Mouse (Mus musculus) skeletal muscle tissue, adult 2 months (tissue): Measurements from ENCODE around the gene Ush2a.

ENCODE experiments used
- DNase-seq: peaks from one replicate; pipeline ENCODE4 v3.0.0-alpha.2; 2012; ENCODE audit warnings: low read depth, low spot score

The Ush2a gene

DNA sequence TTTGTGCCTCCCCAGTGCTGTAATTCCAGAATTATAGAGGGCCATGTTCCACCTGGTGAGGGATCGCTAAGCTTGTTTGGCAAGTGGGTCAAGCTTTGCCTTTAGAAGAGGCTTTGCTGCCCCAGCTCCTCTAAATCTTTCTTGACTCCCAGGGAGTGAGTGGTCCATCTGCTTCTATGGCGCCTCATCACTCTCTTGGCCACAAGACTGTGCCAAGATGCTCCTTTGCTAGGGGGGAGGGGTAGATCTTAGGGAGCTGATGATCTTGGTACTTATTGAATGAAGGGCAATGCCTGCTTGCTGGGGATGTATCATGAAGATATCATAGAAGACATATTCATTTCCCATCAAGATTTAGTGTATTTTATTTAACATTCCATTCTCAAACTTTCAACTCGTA, 279.7 kb downstream of the Ush2a start:
- DNase-seq, result no peak

DNA sequence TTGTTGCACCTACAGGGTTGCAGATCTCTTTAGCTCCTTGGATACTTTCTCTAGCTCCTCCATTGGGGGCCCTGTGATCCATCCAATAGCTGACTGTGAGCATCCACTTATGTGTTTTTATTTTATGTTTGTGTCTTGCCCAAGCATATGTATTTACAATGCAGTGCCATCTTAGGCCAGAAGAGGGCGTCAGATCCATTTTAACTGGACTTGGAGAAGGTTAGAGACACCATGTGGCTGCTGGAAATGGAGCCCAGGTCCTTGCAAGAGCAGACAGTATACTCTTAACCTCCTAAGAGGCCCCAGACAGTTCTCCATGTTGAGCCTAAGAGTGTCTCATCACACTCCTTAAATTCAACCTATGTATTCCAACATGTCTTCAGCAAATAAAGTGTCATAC, 281.5 kb downstream of the Ush2a start:
- no peak for DNase-seq

- no peak for DNase-seq
Observed at GRCm38 (mm10) chr1:188549686-188550085, 287.9 kb downstream of the Ush2a start.

- no peak for DNase-seq
Observed at GRCm38 (mm10) chr1:188551802-188552201, 290.0 kb downstream of the Ush2a start.

DNA sequence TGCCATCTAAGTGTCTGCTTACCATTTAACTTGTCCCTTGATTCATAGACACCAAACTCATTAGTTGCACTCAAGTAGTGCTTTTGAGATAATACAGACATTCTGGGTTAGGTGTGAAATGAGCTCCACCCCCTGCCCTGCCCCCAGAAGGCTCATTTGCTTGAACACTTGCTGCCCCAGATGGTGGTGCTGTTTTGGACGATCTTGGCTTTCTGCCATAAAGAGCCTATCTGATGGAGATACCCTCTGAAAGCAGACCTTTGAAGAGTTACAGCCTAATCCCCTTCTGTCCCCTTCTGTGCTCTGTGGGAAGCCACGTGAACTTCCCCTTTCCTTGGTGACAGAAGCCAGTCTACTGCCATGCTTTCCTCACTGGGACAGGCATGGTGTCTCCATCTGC, 297.1 kb downstream of the Ush2a start:
- no peak for DNase-seq

GRCm38 (mm10) chr1:188566229-188566628, 304.4 kb downstream of the Ush2a start:
- DNase-seq, result no peak

DNA sequence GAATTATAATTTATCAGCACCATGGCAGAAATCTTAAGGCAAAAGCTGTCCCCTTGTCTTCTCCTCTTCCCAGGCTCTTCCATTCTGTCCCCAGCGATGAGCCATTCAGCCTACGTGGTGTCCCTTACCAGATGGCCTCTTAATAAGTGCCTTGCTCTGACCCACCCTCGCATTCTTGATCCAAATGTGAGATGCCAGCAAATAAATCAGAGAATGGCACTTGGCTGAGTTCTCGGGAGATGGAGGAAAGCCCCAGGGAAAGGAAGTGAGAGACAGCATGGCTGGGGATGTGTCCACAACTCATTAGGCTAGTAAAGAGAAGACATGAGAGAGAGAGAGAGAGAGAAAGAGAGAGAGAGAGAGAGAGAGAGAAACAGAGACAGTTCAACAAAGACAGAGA, 305.7 kb downstream of the Ush2a start:
- DNase-seq, result no peak

DNA sequence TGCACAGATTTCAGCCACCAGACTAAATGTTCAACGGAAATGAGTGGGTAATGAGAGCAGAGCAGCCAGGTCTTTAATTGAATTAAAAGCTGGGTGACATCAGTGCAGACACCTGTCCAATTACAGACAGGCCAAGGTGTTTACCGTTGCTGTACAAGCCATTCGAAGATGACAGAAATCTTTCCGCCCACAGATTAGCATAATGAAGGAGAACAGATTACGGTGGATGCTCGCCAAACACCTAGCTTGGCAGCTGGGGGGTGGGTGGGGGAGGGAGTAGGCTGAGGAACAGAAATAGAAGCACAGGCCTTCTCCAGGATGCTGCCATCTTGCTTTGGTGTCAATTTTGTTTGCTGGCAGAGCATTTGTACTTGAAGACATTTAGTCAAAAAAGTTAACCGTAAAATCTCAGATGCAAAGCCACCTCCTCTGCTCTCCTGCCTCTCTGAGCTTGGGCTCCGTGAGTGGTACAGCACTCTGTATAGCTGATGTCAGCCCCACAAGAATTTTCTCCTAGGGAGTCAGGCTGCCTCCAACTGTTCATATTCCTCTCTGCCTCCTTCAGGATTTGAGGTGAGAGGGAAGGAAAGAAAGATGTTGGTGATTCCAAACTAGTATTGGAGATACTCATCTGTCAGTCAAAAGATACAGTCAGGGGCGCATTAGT, 306.6 kb downstream of the Ush2a start:
- no peak for DNase-seq

- no peak for DNase-seq
Observed at GRCm38 (mm10) chr1:188576246-188576747, 314.5 kb downstream of the Ush2a start.

DNA sequence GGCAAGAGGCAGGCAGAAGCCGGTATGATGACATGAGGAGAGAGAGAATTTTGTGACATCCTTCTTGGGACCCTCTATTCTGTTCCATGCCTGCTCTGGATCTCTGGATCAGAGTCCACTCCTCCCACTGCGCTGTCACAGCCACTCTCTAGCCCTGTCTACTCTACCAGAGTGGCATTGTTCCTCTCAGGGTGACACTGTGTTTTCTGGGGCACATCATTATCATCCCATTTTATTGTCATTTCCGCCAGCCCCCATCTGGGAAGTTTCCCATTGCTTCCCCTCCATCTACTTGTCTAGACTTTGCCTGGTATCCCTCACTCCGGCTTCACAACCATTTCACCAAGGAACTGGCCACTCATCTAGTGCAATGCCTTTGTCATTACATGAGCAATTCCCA, 315.6 kb downstream of the Ush2a start:
- no peak for DNase-seq

DNA sequence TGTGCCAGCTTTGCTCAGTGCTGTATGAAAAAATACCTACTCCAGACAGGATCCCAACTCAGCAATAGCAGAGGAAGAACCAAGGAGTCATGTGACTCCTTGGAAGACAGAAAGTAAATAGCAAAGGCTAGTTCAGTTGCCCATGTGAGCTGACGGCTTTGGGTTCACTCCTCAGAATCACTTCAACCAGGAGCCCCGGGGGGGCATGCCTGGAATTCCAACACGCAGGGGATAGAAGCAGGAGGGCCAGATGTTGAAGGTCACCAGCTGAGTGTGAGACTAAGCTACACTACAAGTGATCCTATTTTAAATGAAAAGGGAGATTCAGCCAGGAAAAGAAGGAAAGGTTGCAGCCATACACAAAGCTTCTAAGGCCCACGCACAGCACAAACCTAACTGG, 319.3 kb downstream of the Ush2a start:
- no peak for DNase-seq

DNA sequence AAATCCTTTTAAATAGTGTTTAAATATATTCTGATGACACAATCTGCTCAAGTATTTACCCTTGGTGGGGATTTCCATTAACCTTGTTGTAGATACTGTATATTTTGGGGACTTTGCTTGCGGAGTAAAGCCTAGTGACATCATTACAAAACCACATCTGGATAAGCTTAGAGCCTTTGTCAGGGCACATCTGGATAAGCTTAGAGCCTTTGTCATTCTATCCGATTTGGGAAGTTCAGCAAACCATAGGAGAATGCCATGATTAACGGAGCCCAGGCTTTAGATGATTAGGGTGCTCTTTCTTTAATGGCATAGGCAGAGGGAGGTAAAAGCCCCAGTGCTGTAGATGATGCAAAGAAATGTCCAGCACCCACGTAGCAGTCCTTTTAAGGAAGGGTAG, 333.4 kb downstream of the Ush2a start:
- no peak for DNase-seq

GRCm38 (mm10) chr1:188598052-188598451, 336.2 kb downstream of the Ush2a start:
- no peak for DNase-seq

DNA sequence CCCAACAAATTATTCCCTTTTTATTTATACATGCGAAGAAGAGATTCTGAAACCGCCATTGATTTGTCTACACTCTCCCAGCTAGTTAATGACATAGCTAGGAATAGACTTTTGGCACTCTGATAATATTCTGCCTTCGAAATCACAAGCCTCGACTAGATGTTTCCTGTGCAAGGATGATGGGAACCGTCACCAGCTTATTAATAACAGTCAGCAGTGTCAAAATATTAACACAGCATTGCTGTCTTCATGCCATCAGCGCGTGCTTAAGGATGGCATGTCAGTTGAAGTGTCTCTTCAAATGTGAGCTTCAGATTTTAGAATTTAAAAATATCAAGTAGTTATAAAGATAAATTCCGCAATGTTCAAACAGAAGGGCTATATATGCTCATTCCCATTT, 337.3 kb downstream of the Ush2a start:
- no peak for DNase-seq

DNA sequence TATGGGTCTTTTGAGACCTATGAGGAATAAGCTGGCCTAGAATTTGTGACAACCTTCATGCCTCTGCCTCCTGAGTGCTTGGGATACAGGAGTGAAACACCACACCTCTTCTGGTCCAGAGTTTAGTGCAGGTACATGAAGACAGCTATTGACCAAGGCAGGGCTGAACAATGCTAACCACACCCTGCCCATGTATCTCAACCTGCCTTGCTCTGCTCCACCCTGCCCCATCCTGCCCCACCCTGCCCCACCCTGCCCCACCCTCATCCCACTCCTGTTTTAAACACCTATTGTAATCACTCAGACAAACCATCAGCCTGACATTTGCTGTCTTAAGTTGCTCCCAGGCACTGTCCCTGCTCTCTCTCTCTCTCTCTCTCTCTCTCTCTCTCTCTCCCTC, 344.6 kb downstream of the Ush2a start:
- no peak for DNase-seq

GRCm38 (mm10) chr1:188616547-188616946, 354.7 kb downstream of the Ush2a start:
- DNase-seq, result no peak

DNA sequence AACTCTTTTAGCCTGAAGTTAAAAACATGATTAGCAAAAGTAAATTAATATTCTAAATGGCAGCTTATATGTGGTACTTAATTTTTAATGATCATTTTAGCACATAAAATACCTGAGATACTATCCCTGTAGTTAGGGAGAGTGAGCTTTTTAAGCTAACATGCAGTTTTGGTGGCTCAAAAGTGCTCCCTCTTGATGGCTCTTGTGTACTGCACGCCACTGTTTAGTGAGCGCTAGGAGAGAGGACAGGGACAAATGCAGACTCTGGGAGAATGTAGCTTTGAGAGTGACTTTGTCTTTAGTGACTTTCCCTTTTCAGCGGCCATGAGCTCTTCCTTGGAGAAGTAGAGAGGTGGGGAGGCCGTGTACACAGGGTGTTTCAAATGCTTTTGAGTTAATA, 371.9 kb downstream of the Ush2a start:
- no peak for DNase-seq

GRCm38 (mm10) chr1:188639666-188640065, 377.8 kb downstream of the Ush2a start:
- DNase-seq, result no peak

- no peak for DNase-seq
Observed at GRCm38 (mm10) chr1:188643156-188643555, 381.3 kb downstream of the Ush2a start.

DNA sequence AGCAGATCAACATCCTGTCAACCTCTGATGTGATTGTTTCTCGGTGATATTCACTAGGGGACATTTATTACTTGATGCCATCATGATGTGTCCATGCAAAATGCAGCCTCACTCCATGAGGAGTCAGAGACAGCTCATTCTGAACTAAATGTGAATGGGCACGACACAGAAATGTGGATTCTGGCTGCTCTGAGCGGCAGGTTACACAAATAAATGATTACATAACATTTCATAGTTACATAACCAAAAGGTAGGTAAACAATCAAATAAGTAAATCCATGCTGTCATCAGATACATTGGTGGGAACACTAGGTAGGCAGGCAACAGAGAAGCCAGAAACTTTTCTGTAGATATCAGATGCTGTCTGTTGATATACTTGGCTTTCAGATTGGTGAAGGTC, 391.2 kb downstream of the Ush2a start:
- no peak for DNase-seq

- no peak for DNase-seq
Observed at GRCm38 (mm10) chr1:188656121-188656520, 394.3 kb downstream of the Ush2a start.

DNA sequence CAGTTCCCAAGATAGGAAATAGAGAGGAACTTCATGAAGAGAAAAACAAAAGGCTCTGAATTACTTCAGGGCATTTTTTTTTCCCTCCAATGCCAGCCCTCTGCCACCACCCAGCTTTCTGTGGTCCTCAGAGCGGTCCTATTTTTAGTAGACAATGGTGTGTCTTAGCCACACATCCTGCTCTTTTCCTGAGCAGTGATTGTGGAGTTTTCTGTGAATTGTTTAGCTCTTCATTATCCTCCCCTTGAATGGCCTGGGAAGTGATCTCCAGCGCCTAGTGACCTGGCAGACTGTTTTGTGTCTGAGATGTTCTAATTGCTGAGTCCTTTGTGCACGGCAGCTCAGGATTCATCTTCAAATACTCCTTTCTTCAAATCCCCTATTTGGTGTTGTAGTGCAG, 397.3 kb downstream of the Ush2a start:
- DNase-seq, result no peak

DNA sequence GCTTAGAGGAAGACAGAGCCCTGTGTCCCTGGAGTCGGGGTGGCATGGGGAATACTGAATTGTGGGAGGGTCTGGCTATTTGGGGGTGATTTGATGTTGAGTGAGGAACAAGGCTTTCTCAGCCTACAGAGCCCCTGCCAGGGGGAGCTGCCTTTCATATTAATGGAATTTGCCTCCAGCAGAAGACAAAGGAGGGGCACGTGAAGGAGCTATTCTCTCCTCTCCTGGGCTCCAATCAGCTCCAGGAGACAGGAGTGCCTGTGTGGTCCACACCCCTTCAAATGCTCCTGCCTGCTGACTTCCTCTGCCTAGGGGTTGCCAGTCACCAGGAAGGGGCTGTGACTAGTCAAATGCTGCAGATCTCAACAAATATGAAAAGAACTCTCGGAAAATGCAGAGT, 398.5 kb downstream of the Ush2a start:
- no peak for DNase-seq

GRCm38 (mm10) chr1:188660882-188661281, 399.1 kb downstream of the Ush2a start:
- DNase-seq, result no peak
